Mouse (Mus musculus) 416B (cell line): ENCODE results near the gene Trpm3.

Experiments used
- DNase-seq: peaks from one replicate; pipeline ENCODE4 v3.0.0; 2011; ENCODE audit warnings: low read depth

Trpm3 gene

DNA sequence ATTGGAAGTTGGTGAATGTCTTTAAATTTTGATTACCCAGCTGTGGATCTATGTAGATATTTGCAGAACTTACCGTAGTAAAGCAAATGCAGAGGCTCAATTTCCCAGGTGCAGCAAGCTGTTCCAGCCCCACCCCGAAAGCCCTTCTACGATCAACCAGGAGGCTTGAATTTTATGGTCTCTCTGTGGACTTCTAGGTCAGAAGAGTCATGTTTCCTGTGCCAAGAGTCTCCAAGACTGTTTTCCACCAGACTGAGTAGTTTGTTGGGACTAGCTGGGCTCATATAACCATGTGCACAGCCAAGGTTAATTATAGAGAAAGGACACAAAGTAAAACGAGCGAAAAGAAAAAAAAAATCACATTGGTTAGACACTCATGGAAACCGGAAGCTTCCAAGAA is 364.6 kb downstream of the Trpm3 start:
- DNase-seq = no peak

DNA sequence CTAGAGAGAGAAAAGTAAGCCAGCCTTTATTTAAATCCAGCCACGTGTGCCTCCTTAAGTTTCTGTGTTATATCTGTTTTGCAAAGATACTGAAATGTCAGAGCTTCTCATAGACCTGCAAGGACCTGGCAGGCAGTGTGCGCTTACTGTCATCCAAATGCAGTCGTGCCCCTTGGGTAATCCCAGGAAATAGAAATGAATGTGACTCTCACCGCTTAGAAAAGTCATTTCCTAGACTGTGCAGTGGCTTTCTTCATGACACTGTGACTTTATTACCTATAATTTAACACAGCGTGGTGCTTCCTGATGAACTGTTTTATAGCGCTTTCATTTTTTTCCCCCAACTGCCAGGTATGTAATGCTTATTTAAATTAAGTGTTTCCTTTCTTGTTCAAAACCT is 379.7 kb downstream of the Trpm3 start:
- DNase-seq = no peak

DNA sequence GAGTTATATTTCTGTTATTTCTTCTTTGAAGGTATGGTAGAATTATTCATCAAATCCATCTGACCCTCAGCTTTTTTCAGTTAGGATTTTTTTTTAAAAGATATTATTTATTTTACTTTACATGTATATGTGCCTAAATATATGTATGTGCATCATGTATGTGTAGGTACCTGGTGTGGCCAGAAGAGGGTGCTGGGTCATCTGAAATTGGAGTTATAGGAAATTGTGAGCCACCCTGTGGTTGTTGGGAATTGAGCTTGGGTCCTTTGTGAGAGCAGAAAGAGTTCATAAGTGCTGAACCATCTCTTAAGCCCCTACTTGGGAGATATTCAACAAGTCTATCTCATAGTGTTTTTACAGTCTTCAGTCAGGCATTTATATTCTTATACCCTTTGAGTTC is 389.1 kb downstream of the Trpm3 start:
- no peak for DNase-seq

DNA sequence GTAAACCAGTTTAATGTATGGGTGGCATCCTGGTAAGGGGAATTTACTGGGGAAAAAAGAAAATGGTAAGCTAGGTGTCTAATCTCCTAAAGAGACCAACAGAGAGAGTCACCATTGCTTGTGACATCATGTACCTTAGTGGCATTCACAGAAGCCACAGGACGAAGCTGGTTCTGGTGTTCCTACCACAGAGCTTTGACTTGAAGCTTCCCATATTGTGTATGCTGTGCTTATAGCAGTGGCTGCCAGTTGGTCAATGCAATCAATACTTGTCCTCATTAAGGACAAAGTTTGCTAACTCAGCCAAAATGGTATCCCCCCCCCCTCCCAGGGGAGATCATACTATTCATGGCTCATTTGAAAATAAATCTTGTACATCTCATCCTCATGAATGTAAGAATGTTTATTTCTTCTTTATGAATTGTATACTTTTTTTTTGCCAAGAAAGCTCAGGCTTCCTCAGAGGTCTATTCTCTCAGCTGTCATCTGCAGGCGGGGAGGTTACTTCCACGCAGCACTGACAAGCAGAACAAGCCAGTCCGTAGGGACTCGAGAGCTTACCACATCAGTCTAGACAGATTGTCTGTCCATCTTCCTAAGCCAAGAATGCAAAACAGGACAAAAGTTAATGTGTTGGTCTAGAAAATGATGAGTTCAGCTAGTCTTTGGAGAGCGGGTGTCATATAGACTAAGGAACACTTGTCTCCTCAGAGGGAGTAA is 404.3 kb downstream of the Trpm3 start:
- no peak for DNase-seq

DNA sequence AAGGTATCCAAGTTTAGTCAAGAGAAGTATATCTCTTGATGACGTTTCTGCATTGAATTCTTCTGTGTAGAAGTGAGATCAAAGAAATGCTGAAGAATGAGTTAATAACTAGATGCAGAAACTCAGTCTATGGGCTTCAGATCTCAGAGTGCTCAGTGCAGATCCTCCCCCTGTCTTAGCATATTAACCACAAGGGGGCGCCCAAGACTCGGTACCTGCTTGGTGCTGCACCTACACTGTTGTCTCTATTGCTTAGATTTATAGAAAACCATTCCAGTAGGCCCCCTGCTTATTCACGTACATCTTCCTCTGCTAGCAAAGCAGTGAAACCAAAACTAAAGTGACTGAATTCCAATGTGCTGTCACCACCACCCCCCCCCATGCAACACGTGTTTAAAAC is 413.3 kb downstream of the Trpm3 start:
- DNase-seq = peak; percentile 43

DNA sequence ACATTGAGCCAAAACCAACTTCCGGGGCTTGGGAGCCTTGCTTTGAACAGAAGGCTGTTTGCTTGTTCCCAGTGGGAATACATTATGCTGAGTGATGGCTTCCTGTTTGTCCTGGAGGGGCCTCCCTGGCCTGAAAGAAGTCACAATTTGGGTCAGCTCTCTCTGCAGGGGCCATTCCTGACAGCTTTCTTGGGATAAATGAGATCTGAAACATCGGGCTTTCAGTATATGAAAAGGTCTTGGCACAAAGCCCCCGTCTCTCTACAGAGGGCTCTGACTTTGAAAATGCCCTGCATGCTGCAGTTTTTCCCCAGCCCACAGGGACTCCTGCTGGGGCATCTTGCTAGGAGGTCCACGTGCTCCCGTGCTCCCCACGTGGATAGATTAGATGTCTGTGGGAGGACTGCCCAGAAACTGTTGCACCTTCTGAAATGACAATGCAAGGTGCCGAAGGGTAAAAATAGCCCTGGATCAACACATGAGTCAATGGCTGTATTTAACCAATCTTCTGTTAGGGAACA is 415.6 kb downstream of the Trpm3 start:
- DNase-seq = no peak

DNA sequence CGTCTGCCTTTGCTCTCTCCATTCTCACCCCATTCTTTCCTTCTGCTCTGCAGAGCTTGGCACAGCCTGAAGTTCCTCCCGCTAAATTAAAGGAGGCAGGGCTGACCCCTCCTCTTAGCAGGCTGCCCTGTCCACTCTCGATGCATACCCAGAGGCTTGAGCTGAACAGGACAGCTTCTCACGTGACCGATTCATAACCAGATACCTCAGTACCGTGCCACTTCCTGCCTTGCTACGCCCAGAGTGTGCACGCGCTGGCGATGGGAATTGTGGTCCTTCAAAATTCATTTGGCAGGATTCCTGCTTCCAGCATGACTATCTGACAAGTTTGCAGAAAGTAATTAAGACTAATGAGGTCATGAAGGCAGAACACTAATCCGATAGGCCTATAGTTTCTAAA is 433.6 kb downstream of the Trpm3 start:
- no peak for DNase-seq

DNA sequence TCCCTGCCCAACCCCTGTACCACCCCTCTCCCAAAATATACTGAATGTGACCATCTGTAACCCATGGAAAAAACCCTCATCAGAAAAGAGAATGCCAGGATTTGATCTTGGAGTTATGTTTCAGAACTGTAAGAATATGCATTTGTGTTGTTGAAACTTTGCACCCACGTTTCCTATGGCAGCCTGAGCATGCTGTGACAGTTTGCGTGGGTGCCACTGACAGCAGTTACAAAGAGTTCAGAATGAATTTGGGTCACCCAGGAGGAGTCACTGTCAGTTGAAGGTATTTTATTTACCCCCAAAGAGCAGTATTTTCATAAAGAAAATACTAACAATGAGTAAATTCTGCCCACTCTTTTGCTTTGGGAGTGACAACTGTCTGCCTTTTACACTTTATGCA is 434.0 kb downstream of the Trpm3 start:
- DNase-seq = no peak

DNA sequence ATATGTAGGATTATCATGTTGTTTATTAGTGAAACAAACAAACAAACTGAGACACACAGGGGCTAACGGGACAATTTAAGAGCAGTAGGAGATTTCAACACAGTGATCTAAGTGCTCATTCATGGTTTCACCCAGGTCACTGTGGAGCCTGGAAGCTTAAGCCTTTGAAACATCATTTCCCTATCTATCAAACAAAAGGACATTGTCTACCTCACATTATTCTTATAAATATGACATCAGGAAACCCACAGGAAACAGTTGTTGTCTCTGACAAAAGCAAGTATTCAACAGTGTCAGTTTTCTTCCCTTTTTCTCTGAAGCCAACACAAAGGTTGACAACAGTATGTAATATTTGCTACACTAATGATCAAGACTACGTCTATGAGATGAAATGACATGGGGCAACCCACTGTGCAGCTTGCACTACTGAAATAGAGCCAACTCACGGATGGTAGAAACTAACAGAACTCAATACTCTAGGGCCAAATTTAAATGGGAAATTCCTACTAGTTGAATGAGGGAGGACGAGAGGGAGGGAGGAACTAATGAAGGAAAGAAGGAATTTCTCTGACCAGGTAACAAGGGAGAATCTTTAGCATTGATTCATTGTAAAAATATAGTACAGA is 443.4 kb downstream of the Trpm3 start:
- no peak for DNase-seq

DNA sequence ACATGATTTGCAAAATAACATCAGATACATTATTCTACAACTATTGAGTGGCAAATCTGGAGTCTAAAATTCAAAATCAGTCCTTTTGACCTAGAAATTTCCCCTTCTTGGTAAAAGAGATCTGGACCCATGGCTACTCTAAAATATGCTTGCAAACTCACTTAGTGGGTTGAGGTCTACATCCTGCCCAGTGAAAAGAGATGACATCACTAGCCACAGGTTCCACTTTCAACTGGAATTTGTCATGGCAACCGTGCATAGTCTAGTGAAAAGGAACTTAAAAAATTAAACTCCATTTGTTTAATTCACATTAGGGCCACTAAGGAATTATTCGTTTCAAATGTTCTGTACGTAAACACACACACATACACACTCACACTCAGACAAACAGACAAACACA is 455.6 kb downstream of the Trpm3 start:
- DNase-seq = no peak

DNA sequence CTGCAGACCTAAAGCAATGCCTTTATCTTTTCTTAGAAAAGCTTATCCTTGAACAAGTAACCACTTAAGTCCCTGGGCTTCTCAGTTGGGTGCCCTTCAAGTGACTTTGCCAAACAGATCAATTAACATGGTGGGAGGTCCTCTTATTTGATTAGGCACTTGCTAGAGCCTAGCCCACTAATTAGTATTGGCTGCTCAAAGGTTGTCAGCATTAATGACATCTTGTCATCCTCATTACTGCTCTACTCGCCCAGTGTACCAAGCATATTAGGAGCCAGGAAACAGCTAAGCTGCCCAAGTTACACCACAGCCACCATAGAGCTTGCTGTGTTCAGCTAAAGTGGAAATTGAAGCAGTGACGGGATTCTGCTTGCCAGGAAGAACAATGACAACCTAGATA is 456.4 kb downstream of the Trpm3 start:
- DNase-seq = no peak

DNA sequence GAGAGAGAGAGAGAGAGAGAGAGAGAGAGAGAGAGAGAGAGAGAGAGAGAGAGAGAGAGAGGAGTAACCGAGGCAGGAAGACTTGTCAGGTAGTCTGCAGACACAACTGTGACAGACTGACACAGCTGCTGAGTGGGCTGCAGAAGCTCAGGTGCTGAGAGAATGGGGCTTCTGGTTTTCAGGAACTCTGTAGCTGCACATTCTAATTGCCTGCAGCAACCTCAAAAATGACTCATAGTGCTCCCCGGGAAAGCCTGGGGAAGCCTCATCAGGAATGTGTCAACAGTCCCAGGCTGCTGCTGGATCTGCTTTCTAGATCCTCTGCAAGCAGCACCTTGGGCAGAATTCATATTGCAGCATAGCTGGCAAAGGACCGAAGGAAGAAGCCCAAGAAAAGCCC is 457.9 kb downstream of the Trpm3 start:
- no peak for DNase-seq

DNA sequence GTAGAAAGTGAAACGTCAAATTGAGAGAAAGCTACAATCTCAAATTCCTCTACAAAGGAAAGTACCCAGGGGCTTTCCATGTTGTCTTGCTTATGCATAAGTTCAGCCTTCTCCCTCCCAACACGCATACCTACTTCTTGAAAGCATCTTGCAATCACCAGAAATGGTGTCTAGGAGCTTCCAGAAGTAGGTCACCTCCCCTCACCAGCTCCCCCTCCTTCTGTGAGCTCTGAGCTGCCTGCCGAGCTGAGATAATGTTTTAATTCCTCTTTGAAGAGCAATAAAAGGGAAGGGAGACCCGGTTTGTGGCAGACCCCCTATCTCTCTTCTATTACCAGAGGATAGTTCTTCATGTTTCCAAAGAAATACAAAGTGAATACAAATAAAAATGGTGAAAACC is 465.5 kb downstream of the Trpm3 start:
- no peak for DNase-seq

DNA sequence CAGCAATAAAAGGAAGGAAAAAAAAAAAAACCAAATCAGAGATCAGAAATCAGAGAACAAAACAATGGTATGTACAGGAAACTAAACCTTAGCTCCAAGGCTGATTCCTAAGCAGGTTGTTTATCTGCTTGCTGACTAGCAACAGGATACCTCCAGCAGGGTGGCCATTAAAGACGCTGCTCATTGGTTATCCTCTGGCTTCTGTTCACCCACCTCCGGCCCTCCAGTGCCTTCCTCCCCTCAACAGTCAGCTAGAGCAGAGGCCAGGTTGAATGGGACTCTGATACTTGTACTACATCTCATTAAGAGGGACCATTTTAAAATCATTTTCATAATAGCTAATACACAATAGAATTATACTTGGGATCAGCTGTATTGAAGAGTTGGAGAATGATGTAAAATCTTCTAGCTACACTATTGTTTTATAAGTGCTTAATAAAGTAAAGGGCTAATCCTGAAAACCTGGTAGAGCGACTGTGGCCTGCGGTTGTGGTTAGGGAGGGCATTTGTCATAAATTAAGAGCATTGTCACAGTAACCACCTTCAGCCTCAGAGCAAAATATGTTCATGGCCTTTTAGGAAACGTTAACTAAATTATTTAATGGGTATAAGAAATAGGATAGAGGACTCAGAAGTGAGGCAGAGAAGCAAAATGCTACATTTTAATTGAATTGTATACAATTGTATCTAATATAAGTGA is 469.3 kb downstream of the Trpm3 start:
- no peak for DNase-seq

DNA sequence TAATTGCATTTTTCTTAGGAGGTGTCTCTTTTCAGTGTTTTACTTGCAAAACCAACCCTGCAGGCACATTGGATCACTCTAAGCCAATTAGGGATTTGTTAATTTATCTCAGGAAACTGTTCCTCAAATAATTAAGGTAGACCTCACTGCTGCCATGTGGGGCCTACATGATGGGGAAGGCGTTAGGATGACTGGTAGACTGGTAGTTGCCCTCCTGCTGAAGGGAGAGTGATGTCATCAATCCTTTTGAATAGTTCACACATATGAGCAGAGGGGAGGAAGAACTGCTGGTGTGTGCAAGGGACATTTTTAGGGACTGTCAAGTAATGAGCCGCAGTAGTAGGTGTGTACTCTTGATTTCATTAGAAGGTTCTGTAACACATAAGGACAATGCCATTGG is 472.8 kb downstream of the Trpm3 start:
- DNase-seq = no peak

DNA sequence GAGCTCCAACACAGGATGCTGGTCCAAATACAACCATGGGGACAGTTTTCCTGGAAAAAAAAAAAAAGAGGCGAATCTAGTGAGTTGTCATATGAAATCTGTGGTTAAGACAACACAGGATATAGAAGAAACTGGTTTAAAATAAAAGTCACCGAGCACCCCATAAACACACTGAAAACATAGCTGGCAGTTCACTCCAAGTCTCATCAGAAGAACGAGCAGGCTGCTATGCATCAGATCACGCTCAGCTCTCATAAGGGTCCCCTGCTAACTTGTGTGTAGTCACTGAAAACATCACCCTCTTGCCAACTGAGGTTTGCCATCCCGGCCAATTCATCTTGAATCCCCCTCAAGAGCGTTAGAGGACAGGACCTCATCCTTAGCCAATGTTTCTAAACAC is 476.5 kb downstream of the Trpm3 start:
- DNase-seq = no peak

DNA sequence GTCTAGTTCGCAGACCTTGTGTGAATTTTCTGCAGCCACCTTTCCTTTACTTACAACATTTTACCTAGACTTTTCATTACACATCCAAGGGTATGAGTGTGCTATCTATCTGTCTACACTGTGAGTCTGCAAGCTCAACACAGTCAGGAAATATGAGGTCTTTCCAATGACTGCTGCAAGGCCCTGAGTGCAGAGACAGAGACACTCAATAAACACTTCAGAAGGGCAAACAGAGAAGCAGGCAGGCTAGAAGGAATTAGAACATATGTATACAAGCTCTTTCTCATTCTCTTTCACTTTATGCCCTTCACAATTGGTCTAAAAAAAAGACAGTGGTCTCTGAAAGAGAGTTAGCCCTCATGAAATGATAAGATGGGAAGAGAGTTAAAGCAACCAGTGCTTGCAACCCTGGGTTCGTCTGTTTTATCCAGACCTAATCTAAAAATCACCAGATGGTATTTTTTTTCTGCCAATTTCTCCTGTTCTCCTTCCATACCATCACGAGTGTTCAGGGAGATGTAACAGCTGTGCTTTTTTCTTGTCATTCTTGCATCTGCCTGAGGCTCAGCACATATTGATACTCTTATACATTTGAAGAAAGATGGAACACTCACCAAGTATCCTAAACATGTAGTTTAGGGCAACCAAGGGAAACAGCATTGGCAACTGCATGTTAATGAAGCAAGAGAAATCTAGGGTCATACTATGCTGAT is 486.1 kb downstream of the Trpm3 start:
- DNase-seq = no peak

DNA sequence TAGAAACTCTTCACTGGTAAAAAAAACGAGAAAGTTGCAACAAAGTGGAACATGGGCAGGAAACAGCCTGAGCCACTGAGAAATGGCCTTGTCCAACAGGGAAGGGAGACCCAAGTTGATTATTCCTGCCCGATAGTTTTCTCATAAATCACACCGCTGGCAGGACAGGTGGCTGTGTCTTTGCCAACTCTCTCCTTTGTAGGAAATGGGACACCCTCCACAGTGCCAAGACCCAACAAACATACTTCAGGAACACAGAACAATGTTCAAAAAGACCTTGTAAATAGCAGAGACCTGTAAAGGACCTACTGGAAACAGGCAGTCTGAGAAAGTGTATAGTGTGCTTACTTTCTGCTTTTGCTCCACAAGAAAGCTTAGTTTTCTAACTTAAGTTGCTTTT is 490.0 kb downstream of the Trpm3 start:
- DNase-seq = no peak

DNA sequence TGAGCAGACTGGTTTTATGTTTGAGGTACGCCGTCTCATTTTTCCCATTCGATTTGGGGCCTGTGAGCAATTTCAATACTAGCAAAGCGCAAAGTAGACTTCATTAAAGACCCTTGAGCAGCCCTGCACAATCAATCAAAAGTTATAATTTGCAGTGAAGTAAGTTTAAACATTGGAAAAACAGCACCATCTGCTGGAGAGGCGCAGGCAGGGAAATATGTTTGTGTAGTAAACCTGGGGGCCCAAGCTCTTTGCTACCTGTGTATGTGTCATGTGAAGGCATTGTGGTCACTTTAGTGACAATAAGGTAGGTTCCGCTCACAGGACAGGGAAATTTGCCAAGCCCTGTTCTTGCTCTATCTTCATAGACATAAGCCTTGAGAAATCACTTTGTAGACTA is 492.5 kb downstream of the Trpm3 start:
- DNase-seq = peak; percentile 22

DNA sequence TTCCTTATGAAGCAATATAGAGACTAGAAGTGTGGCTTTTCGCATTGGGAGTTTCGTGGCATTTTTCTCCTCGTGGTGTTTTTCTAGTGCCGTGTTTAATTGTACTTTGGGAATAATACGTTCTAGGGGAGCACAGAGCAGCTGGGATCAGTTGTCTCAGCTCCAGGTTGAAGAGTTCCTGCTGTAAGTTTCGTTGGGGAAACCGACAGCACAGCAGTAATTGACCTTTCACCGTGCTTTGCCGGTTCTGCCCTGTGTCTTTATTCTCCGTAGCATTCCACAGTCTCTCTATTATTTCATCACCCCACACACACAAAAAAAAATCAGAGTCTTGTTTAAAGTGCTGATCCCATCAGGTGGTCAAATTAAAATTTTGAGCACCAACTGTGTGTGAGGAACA is 496.8 kb downstream of the Trpm3 start:
- no peak for DNase-seq

DNA sequence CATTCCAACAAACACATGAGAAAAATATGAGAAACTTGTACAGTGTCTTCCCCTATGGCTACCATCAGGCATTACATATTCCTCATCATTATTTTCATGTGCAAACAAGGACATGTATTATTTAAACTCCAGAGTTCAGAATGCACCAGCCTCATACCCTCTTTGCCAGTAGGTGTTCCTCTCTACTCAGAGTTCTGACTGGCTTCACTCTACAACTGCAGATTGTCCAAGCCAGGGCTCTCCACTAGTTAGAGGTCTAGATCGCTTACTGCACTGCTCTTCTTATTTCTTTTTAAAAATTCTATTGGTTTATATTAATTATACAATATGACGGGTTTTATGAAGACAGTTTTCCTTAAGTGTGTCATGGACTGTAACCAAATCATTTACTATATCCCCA is 498.9 kb downstream of the Trpm3 start:
- DNase-seq = no peak

DNA sequence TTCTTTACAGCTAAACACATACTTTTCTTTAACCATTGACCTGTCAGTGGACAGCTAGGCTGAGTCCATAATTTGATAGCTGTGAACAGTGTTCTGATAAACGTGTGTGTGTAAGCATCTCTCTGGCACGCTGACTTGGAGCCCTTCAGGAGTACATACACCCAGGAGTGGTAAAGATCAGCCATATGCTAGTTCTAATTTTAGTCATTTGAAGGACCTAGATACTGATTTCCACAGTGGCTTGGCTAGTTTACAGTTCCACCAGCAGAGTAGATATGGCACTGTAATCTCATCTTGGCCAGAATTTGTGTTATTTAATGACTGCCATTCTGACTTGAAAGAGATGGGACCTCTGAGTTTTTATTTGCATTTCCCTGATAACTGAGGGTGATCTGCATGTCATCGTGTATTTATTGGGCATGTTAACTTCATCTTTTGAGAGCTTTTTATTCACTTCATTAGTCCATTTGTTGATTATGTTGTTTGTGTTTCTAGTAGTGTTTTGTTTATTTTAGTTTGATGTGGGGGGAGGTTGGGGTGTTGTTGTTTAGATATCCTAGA is 499.6 kb downstream of the Trpm3 start:
- DNase-seq = no peak
